Mouse (Mus musculus) frontal cortex, adult (tissue): ENCODE measurements around the gene Parp4.

ENCODE experiments used
- ATAC-seq: cut with Nextera tagmentation; 2 replicates; pipeline ENCODE4 v1.9.2; 2017; ENCODE audit warnings: mild to moderate bottlenecking, moderate library complexity, mixed read lengths; ENCODE audit not compliant: low TSS enrichment

Gene Parp4

GRCm38 (mm10) chr14:56575416-56575815 is at the start of gene Parp4, which contains the start of gene Cenpj:
Gene Parp4 (plus strand): TSS chr14:56575619.
Gene Cenpj (minus strand): TSS chr14:56575425.
- peak; percentile 36; the same call in 1 of the 2 replicates for ATAC-seq

DNA sequence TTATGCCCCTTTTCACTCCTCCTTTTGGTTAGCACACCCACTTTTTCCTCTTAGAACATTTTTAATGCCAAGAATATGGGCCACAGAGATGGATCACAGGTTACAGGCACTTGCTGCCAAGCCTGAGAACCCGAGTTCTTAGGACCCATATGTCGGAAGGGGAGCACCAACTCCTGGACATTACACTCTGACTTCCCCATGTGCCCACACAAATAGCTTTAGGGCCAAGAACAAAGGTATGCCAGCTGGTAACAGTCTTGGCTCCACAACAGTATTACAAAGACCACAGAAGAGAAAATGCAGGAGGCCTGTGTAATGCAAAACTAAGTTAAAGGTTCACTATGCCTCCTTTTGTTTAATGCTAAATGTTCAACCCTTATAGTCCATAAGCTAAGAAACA is 44.6 kb upstream of the Parp4 start:
- ATAC-seq, result no peak

GRCm38 (mm10) chr14:56544946-56545345 is 30.5 kb upstream of the Parp4 start:
- ATAC-seq, result no peak

GRCm38 (mm10) chr14:56545491-56545890 is 29.9 kb upstream of the Parp4 start:
- no peak for ATAC-seq

GRCm38 (mm10) chr14:56550960-56551359 is 24.5 kb upstream of the Parp4 start:
- no peak for ATAC-seq

GRCm38 (mm10) chr14:56552924-56553323 is 22.5 kb upstream of the Parp4 start:
- no peak for ATAC-seq

DNA sequence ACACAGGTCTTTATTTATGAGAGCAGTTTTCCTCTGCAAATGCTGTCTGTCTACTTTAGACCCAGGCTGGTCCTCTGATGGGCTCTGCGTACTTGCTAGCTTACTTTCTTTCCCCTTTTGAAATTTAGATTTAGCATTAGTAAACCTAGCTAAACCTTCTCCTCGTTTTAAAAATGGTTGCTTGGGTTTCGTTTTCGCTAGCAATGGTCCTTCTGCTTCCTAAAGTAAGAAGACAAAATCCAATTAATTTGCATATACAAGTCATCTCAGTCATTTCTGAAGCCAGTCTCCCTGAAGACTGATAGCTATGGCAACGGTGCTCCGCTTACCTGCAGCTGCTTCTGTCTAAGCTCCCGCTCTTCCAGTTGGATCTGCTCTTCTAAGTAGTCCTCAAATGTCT is 22.1 kb upstream of the Parp4 start:
- no peak for ATAC-seq

DNA sequence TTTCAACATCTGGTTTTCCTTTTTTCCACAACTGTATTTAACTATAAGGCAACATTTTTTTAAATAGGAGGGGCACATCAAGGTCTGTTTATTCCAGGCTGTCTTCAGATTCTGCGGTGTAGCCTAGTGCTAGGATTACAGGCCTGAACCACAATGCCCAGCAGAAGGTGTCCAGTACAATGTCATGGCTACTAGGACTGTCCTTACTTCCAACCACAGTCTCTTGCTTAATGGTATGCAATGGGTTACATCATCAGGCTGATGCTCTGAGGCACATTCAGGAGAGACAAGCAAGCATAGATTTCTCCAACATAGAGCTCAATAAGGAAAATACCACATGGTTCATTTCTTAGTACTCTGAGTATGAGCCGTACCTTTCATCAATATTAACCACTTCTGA is 20.7 kb upstream of the Parp4 start:
- ATAC-seq, result no peak

DNA sequence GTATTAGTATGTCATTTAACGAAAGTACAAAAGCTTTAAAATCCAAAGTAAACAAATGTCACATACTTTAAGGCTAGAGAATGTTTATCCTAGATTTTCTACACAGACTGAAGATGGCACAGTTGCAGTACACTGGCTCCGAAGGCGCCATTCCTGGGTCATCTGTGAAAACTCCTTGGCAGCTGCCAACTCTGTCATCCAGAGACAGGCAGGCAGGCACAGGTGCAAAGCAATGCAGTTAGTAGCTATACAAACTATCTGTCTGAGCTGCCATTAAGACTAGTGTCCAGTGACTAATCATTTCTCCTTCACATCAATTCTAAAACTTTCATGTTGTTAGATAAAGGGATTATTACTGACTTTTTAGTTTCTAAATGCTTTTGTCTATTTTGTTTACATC is 16.3 kb upstream of the Parp4 start:
- ATAC-seq, result no peak

- no peak for ATAC-seq
These were observed 7.9 kb upstream of the Parp4 start for GRCm38 (mm10) chr14:56567476-56567875.

- no peak for ATAC-seq
These were observed 6.4 kb upstream of the Parp4 start for GRCm38 (mm10) chr14:56569041-56569440.

DNA sequence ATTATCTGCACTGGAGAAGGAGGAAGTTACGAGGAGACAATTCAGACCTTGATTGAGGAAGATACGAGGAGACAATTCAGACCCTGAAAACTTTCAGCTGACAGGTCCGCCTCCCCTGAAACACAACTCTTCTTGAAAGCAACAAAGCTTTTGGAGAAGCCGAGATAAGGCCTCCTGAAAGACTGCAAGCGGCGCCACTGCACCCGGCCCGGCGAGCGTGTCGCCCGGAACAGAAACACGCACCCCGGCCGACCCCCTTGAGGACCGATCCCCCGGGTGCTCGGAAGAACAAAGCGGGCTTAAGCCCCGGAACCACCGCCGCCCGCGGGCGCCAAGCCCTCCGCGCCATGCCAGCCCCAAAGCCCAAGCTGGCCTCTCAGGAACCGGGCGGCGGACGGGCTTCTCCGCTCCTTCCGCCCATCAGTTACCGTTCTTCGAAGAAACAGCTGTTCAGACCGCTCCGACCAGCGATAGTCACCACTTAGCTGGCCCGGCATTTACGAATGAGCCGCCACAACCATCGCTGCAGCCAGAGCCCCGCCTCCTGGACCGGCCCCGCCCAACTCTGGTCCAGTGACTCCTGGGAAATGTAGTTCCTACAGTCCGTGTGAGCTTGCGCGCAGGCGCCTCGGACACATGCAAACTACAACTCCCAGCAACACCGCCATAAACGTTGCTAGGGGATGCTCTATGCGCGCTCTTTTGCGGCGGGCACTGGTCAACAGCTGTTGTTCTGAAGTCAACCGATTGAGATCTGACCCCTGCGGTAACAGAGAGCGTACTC is 3.9 kb upstream of the Parp4 start:
- peak; percentile 99 for ATAC-seq

DNA sequence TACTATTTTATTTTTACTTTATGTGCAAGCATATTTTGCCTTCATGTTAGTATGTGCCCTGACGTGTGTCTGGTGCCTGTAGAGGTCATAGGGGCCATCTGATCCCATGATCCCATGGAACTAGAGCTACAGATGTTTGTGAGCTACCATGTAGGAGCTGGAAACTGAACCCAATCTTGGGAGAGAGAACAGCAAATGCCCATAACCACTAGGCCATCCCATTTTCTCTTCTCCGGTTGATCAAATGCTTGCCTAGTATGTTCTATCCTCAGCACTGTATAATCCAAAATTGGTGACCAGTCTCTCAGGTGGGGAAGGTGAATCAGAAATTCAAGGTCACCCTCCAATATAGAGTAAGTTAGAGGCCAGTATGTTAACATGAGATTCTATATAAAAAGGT is 2.9 kb upstream of the Parp4 start:
- ATAC-seq, result no peak

- no peak for ATAC-seq
These were observed 816 bp downstream of the Parp4 start for GRCm38 (mm10) chr14:56575969-56576901.

DNA sequence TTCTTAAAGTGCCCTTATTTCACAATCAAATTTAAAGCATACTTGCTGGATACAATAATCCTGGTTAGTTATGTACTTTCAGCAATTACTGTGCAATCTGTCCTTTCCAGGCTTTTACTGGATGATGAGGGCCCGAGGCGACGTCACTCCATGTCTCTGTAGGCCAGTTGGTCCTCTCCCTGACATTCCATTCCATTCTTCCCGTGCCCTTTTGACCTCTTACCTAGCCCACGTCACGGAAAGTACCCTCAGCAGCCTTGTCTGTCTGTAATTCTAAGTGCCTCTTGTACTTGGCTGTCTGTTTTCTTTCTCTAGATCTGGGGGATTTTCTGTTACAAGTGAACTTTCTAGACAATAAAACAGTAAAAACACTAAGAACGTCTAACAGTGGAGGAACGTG is 3.6 kb downstream of the Parp4 start:
- ATAC-seq, result no peak

DNA sequence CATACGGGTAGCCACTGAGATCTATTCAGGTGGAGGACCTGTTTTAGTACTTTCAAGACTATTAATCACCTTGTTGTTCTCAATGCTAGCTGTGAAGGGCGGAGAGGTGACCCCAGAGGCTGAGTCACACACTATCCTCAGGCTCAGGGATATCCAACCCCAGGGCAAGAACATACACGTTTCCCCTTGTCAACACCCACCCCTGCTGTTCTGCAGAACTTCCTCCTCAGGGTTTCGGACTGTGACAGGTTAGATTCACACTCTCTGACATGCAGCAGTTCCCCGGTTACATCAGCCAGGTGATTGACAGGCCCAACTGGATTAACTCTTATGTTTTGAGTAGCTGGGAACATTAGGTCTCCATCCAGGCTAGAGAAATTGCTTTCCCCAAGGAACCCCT is 5.7 kb downstream of the Parp4 start:
- no peak for ATAC-seq

- ATAC-seq, result no peak
These were observed 6.9 kb downstream of the Parp4 start for GRCm38 (mm10) chr14:56582294-56582693.

DNA sequence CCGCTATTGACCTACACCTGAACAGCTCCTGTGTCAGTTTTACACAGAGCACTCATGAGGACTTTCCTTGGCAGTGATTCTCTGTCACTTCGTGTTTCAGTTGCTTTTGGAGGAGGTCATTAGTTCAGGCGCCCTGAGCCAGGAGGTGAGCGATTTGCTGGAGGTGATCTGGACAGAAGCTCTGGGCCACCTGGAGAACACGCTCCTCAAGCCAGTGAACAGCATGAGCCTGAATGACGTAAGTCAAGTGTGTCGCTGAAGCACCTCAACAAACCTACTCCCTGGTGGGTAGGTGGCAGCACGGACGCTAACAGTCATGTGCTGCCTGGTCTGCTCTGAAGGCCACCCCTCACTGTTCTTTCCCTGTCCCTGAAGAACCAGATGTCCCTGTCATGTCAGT is 16.8 kb downstream of the Parp4 start:
- ATAC-seq, result no peak

DNA sequence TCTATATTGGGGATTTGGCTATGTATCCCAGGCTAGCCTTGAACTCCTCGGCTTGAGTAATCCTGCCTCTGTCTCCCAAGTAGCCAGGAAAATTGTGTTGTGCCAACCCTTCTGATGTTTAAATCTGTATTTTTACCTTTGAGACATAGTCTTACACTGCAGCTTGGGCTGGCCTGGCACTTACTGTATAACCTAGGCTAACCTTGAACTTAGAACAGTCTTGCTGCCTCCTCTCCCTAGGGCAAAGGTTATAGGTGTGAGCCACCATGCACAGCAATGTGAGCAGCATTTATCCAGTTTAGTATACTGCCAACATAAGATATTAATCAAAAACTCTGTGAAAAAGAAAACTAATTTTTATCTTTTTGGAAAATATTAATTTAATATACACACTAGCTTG is 19.4 kb downstream of the Parp4 start:
- ATAC-seq, result no peak

DNA sequence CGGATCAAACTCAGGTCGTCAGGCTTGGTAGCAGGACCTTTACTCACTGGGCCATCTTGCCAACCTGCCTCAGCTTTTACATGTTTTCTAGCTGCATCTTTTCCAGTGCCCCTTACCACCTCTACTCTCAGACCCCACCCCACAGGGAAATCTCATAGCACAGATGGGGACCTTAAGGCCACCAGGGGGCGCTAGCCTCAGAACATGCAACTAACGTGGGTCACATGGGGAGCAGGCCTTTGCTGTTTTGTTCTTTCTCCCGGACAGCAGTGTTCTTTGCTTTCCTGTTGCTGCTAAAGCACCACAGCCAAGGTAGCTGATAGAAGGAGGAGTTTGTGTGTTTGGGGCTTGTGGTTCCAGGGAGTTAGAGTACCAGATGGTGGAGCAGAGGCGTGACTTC is 23.3 kb downstream of the Parp4 start:
- ATAC-seq, result no peak

DNA sequence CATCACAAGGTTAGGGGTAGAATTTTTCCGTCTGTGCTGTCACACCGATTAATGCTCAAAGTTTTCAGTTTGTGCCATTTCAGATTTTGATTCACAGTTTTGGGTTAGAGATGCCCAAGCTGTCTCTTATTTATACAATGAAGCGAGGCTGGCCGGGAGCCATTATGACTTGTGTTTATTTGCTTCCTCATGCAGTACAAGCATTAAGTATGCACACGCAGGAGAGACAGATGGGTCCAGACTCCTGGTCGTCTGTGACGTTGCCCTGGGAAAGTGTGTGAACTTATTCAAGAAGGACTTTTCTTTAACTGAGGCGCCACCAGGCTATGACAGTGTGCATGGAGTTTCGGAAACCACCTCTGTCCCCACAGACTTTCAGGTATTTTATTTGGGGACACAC is 26.6 kb downstream of the Parp4 start:
- ATAC-seq, result no peak

GRCm38 (mm10) chr14:56604438-56604837 is 29.0 kb downstream of the Parp4 start:
- ATAC-seq, result no peak

DNA sequence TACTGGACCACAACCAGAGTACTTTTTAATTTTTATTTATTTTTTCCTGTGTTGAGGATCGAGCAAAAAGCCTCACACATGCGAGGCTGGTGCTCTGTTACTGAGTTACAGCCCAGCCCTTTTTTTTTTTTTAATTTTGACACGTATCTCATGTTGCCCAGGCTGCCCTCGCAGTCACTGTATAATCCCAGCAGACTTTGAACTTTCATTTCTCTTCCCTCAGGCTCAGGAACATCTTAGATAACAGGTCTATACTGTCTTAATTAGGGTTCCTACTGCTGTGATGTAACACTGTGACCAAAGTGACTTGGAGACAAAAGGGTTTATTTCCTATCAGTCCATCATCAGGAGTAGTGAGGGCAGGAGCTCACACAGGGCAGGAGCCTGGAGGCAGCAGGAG is 29.7 kb downstream of the Parp4 start:
- no peak for ATAC-seq
